Mouse (Mus musculus): ENCODE measurements around the gene Dupd1. TPM values are rescaled to one million over a fixed set of nuclear protein-coding genes. Genes with fewer than 3 reads are reported as not detected.

The Dupd1 gene
- polyA plus RNA-seq (2015; fragmentation: Nextera tagmentation; extraction: Ambion mirVana), result 0.14 TPM in 1 of 2 replicates, not detected in the other

DNA sequence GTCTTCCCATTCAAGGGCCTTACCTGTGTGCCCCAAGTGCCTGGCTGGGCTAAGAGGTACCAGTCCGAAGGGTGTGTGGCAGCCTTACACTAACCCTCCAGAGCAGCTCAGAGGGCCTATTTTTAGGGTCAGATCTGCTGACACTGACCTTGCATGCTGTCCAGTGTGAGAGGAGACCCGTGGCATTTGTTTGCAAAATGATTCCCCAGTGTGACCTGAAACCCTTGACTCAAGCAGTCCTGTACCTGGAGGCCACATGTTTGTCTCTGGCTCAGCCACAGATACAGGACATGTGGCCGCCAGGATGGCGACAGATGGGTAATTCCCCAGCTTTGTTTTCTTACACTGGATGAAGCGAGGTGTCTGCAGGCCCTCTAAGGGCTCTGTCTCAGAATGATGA, at the start of gene Dupd1:
Gene Dupd1, minus strand, starts transcription at position 91 of the 400 bp plus-strand sequence.
- no peak within 1 kb of the TSS for H3K4me2 ChIP-seq
- H3K9ac ChIP-seq, result no peak within 1 kb of the TSS
- no peak within 1 kb of the TSS for H3K27ac ChIP-seq
- H3K27me3 ChIP-seq, result no peaks in the 10 kb centered on the region
- no peaks in the 10 kb centered on the region for H3K36me3 ChIP-seq
- H3K4me1 ChIP-seq, result peaks cover 8% of the 10 kb centered on the region; the same call in 1 of the 2 replicates
- no peak for ATAC-seq (replicated peaks; ENCODE audit: low FRiP score)
- 56% methylated on average over 5 of the region's 5 CpGs for WGBS
- H3K4me3 ChIP-seq (replicated peaks), result no peak within 1 kb of the TSS
- no peaks in the 10 kb centered on the region for H3K9me3 ChIP-seq (replicated peaks)

DNA sequence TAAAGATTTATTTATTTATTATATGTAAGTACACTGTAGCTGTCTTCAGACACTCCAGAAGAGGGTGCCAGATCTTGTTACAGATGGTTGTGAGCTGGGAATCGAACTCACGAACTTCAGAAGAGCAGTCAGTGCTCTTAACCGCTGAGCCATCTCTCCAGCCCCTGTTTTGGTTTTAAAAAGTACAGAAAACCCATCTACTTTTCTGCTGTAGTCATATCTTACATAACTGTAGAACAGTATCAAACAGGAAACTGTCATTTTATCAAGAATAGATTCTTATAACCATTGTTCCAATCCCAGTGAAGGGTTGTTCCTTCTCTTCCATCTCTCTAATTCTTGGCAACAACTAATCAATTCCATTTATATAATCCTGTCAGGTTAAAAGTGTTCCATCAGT, 49.4 kb upstream of the Dupd1 start:
- Histone ChIP-seq H3K36me3 (no peaks in the 10 kb centered on the region), H3K4me2 (no peak overlapping the region), H3K9ac (no peak overlapping the region), H3K4me3 (replicated peaks) (no peak overlapping the region), H3K9me3 (replicated peaks) (no peaks in the 10 kb centered on the region), H3K4me1 (0 out of 2 replicates have a peak, but pooled peaks cover 4% of the 10 kb centered on the region), H3K27me3 (no peaks in the 10 kb centered on the region), H3K27ac (no peak overlapping the region)
- WGBS, result 86% methylated on average over 3 of the region's 3 CpGs
- no peak for ATAC-seq (replicated peaks; ENCODE audit: low FRiP score)

- H3K36me3 ChIP-seq, result no peaks in the 10 kb centered on the region
- H3K27me3 ChIP-seq, result no peaks in the 10 kb centered on the region
- 0 out of 2 replicates have a peak, but pooled peaks cover 3% of the 10 kb centered on the region for H3K4me1 ChIP-seq
- H3K27ac ChIP-seq, result no peak overlapping the region
- H3K4me3 ChIP-seq (replicated peaks), result no peak overlapping the region
- no peaks in the 10 kb centered on the region for H3K9me3 ChIP-seq (replicated peaks)
- no peak overlapping the region for H3K9ac ChIP-seq
- 71% methylated on average over 9 of the region's 9 CpGs for WGBS
- no peak for ATAC-seq (replicated peaks; ENCODE audit: low FRiP score)
- H3K4me2 ChIP-seq, result no peak overlapping the region
These were observed 47.2 kb upstream of the Dupd1 start for GRCm38 (mm10) chr14:21761560-21761959.

GRCm38 (mm10) chr14:21753367-21753766, 39.0 kb upstream of the Dupd1 start:
- H3K4me3 ChIP-seq (replicated peaks), result no peak overlapping the region
- peaks cover 16% of the 10 kb centered on the region for H3K4me1 ChIP-seq
- H3K27me3 ChIP-seq, result no peaks in the 10 kb centered on the region
- H3K36me3 ChIP-seq, result no peaks in the 10 kb centered on the region
- no peak for ATAC-seq (replicated peaks; ENCODE audit: low FRiP score)
- H3K9ac ChIP-seq, result no peak overlapping the region
- H3K9me3 ChIP-seq (replicated peaks), result no peaks in the 10 kb centered on the region
- H3K27ac ChIP-seq, result no peak overlapping the region
- no peak overlapping the region for H3K4me2 ChIP-seq
- 74% methylated on average over 4 of the region's 4 CpGs for WGBS

- no peaks in the 10 kb centered on the region for H3K36me3 ChIP-seq
- peaks cover 16% of the 10 kb centered on the region for H3K4me1 ChIP-seq
- WGBS, result 79% methylated on average over 3 of the region's 3 CpGs
- H3K4me3 ChIP-seq (replicated peaks), result no peak overlapping the region
- H3K4me2 ChIP-seq, result peak overlapping the region; percentile 65; the same call in 1 of the 2 replicates
- H3K27ac ChIP-seq, result no peak overlapping the region
- no peak for ATAC-seq (replicated peaks; ENCODE audit: low FRiP score)
- H3K27me3 ChIP-seq, result no peaks in the 10 kb centered on the region
- no peaks in the 10 kb centered on the region for H3K9me3 ChIP-seq (replicated peaks)
- H3K9ac ChIP-seq, result no peak overlapping the region
These were observed 38.0 kb upstream of the Dupd1 start for GRCm38 (mm10) chr14:21752411-21752810.

DNA sequence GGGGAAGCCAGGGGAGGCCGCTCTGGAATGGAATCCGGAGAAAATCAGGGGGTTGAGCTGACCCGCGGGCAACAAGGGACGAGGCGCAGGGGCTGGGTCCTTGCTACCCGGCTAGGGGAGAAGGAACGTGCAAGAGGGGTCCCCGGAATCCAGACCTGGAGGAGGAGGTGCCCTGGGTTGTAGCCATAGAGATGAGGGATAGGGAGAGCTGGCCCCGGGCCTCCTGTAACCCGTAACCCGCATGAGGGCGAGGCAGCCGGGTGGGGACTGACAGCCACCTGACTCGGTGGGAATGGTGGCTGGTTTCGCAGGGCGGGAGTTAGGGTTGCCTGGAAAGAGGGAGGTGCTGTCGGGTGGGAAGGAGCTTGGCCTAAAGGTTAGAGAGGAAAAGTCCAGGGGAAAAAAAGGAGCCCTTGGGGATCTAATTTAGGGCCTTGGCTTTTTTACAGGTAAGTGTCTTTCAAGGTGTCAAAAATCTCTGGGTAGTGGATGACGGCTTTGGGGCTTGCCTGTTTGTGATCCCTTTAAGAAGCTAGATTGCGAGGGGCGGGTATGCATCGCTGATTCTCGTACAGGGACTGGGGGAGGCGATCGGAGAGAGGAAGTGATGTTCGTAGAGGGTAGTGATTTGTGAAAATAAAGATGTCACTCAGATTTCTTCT, 36.6 kb upstream of the Dupd1 start, which contains the start of gene Dusp13:
Gene Dusp13, minus strand, starts transcription at position 301 of the 662 bp plus-strand sequence.
- Histone ChIP-seq H3K27ac (peak within 1 kb of the TSS; percentile 90), H3K4me1 (peaks cover 16% of the 10 kb centered on the region), H3K36me3 (no peaks in the 10 kb centered on the region), H3K9me3 (replicated peaks) (no peaks in the 10 kb centered on the region), H3K4me2 (peak within 1 kb of the TSS; percentile 65), H3K27me3 (no peaks in the 10 kb centered on the region), H3K4me3 (replicated peaks) (peak within 1 kb of the TSS; percentile 78), H3K9ac (peak within 1 kb of the TSS; percentile 94)
- peak; percentile 78 for ATAC-seq (replicated peaks; ENCODE audit: low FRiP score)
- under 1% methylated on average over 26 of the region's 26 CpGs for WGBS

GRCm38 (mm10) chr14:21750008-21750880, 35.9 kb upstream of the Dupd1 start, which contains the start of gene Samd8:
Gene Samd8, plus strand, starts transcription at chr14:21750531.
- no peaks in the 10 kb centered on the region for H3K27me3 ChIP-seq
- no peaks in the 10 kb centered on the region for H3K36me3 ChIP-seq
- ATAC-seq (replicated peaks; ENCODE audit: low FRiP score), result peak; percentile 94
- H3K9me3 ChIP-seq (replicated peaks), result no peaks in the 10 kb centered on the region
- H3K4me2 ChIP-seq, result peak within 1 kb of the TSS; percentile 65
- peak within 1 kb of the TSS; percentile 78 for H3K4me3 ChIP-seq (replicated peaks)
- peaks cover 16% of the 10 kb centered on the region for H3K4me1 ChIP-seq
- H3K27ac ChIP-seq, result peak within 1 kb of the TSS; percentile 90
- H3K9ac ChIP-seq, result peak within 1 kb of the TSS; percentile 94
- 7% methylated on average over 52 of the region's 52 CpGs for WGBS

DNA sequence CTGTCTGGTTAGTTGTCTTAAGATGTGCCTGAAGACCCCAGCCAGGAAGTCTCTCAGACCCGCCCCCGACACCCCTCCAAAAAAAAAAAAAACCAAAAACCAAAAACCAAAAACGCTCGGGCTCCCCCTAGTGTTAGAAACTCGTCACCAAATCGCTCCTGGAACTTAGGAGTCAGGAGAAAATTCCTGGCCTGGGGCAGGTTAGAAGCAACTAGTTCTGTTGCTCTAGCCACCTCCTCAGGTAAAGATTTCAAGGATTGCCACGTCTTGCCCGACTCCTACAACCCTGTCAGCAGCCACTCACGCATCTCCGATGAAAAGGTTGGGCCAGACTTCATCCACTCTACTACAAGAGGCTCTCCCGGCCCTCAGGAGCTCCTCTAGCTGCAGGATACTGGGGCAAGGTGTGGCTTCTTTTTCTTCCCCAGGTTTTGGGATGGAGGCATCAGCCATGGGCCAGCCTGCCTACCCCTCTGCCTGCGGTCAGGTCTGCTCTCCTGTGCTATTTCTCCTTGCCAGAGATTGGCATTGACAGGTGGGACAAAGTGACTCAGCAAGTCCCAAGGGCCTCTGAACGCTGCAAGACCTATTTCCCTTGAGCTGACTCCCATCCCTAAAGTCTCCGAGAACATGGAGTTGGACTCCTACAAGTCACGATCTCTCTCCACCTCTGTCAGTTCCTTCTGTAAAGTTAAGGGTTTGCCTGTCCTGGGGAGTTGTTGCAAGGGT, 33.9 kb upstream of the Dupd1 start:
- H3K27ac ChIP-seq, result no peak overlapping the region
- 44% methylated on average over 15 of the region's 15 CpGs for WGBS
- no peak overlapping the region for H3K9ac ChIP-seq
- no peak overlapping the region for H3K4me2 ChIP-seq
- ATAC-seq (replicated peaks; ENCODE audit: low FRiP score), result no peak
- H3K9me3 ChIP-seq (replicated peaks), result no peaks in the 10 kb centered on the region
- H3K27me3 ChIP-seq, result no peaks in the 10 kb centered on the region
- H3K36me3 ChIP-seq, result no peaks in the 10 kb centered on the region
- peaks cover 16% of the 10 kb centered on the region for H3K4me1 ChIP-seq
- H3K4me3 ChIP-seq (replicated peaks), result no peak overlapping the region

DNA sequence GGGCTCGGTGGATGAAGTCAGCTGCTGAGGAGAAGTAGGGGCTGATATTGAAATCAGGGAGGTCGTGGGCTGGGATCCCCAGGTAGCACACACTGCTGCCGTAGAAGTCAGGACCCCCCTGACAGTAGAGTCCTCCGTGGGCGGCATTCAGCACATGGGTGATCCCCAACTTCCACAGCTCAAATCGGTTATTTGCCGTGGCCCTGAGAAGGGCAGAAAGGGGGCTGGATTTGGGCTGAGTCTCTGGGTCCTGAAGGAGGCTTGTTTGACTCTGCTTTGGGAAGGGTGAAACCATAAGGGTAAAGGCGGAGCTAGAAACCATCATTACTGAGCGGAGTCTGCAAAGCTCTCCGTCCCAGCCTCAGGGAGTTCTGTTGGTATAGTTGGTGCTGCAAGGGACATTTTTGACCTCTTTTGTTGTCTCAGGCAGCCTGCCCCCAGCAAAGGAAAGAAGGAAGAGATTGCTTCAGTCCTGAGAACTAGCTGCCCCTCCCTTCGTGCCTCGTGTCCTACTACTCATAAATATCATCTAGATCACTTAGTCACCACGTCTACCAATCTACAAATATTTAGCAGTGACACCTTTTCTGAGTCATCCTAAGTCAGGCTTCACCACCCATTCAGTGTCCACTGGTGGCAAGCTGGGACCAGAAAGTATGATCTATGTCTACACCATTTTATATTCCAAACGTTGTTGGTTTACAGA, 33.2 kb upstream of the Dupd1 start:
- Histone ChIP-seq H3K9me3 (replicated peaks) (no peaks in the 10 kb centered on the region), H3K27ac (no peak overlapping the region), H3K4me3 (replicated peaks) (no peak overlapping the region), H3K36me3 (no peaks in the 10 kb centered on the region), H3K4me2 (no peak overlapping the region), H3K27me3 (0 out of 2 replicates have a peak, but pooled peaks cover under 1% of the 10 kb centered on the region), H3K4me1 (peaks cover 16% of the 10 kb centered on the region), H3K9ac (no peak overlapping the region)
- no peak for ATAC-seq (replicated peaks; ENCODE audit: low FRiP score)
- 69% methylated on average over 14 of the region's 14 CpGs for WGBS

DNA sequence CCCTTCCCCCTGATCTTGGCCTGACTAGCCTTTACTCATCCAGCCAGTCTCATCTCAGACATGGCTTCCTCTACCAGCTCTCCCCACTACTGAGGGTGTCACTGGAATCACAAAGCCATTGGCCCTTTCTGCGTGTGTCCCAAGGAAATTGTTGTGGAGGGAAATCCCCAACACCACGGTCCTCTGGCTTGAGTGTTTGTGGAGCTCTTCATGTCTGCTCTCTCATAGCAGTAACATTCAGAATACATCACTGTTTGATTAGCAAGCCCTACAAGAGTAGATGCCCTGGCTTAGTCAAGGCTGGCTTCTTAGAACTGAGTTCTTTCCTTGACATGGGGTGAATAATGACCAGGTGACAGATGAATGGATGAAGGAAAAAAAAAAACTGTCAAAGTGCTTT, 32.5 kb upstream of the Dupd1 start:
- Histone ChIP-seq H3K4me1 (peaks cover 10% of the 10 kb centered on the region), H3K4me3 (replicated peaks) (no peak overlapping the region), H3K27me3 (0 out of 2 replicates have a peak, but pooled peaks cover 3% of the 10 kb centered on the region), H3K9ac (no peak overlapping the region), H3K27ac (no peak overlapping the region), H3K36me3 (no peaks in the 10 kb centered on the region), H3K9me3 (replicated peaks) (no peaks in the 10 kb centered on the region), H3K4me2 (no peak overlapping the region)
- no peak for ATAC-seq (replicated peaks; ENCODE audit: low FRiP score)
- WGBS, result 79% methylated on average over 2 of the region's 2 CpGs

DNA sequence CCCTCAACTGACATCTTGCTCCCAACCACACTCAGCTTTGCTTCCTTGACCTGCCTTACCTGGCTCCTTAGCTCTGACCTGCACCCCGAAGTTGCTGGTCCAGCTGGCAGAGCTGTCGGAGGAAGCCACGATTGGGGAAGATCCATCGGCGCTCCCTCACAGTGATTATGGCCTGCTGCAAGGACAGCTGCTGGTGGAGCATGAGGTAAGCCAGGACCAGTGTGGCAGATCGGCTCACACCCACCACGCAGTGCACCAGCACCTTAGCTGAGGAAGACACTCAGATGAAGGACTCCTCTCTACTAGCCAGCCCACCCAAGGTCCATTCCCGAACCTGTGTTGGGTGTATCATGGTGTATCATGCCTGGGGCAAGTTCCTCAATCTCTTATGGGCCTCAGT, 31.9 kb upstream of the Dupd1 start:
- Histone ChIP-seq H3K9me3 (replicated peaks) (no peaks in the 10 kb centered on the region), H3K27me3 (0 out of 2 replicates have a peak, but pooled peaks cover 3% of the 10 kb centered on the region), H3K4me1 (0 out of 2 replicates have a peak, but pooled peaks cover 6% of the 10 kb centered on the region), H3K27ac (no peak overlapping the region), H3K4me2 (no peak overlapping the region), H3K9ac (no peak overlapping the region), H3K36me3 (no peaks in the 10 kb centered on the region), H3K4me3 (replicated peaks) (no peak overlapping the region)
- WGBS, result 91% methylated on average over 8 of the region's 8 CpGs
- no peak for ATAC-seq (replicated peaks; ENCODE audit: low FRiP score)
